Mouse (Mus musculus) inflammation-experienced regulatory T-cells, adult 6 months (primary cell): ENCODE measurements around the gene Spib. TPM values are rescaled to one million over a fixed set of nuclear protein-coding genes. Genes with fewer than 3 reads are reported as not detected.

Experiments
- ATAC-seq: one replicate; pipeline ENCODE4 v1.8.0; 2017
- polyA plus RNA-seq, 3 experiments: library from polyadenylated mRNA; unstranded; fragments of 100-300 nt; shearing (Covaris generic); gene quantifications; one replicate each; pipeline ENCODE4 v1.2.1; 2017

The Spib gene
- polyA plus RNA-seq, 3 experiments from 2014 or later = 0.17 to 2.1 (median 0.86) TPM

DNA sequence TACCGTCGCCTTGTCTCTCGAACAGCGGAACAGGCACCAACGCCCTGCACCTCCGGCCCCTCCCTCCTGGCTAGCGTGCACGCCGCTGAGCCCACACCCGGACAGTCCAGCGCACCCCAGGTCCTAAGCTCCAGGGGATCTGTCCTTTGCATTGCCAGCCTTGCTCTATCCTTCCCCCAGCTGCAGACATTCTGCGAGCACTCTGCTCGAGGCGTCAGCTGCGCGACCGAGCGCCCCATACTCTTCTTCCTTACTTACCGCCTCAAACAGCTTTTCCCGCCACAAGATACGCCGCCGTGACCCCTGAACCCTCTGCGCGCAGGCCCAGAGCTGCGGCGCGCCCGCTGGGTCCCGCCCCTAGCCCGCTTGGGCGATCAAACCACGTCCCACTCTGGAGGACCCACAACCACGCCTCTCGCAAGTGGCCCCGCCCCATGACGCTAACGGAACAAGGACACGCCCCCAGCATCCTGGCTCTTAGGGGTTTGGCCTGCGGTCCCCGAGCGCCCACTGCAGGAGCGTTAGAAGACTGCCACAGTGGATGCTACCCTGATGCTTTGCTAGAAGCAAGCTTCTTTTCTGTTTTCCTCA, 16.7 kb upstream of the Spib start, which contains the start of gene Pold1:
Pold1 (minus strand) TSS at position 353 of the 591 bp plus-strand sequence.
- peak; percentile 95 for ATAC-seq

DNA sequence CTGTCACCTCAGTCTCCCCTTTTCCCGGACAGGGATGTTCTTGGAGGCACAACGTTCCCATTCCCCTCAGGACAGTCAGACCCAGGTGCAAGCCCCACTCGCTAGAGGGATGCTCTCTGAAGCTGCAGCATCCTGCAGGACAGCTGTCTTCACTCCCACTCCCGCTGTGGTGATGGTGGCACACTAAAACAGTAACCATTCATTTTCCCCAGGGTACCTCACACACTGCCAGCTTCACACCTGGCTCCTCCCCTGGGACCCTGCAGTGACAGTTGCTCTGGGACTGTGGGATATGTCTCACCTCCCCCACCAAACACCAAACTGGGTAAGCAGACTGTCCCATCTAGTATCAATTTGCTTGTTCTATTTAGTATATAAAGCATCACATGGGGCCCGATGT, 15.9 kb upstream of the Spib start:
- ATAC-seq = no peak

DNA sequence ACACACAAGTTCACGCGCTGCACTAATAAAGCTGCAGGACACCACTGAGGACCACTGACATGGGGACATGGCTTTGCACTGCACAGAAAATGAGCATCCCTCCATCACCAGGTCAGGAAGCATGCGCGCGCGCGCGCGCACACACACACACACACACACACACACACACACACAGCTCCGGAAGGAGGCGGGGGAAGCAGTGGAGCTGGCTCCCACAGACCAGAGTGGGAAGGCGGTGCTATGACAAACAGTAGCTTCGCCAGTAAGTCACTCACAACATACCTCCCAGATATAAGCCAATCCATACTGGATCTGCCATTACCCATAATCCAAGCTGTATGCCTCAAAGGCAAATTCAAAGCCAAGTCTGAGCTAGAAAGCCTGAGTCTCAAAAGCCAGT, 15.2 kb upstream of the Spib start:
- ATAC-seq = no peak

DNA sequence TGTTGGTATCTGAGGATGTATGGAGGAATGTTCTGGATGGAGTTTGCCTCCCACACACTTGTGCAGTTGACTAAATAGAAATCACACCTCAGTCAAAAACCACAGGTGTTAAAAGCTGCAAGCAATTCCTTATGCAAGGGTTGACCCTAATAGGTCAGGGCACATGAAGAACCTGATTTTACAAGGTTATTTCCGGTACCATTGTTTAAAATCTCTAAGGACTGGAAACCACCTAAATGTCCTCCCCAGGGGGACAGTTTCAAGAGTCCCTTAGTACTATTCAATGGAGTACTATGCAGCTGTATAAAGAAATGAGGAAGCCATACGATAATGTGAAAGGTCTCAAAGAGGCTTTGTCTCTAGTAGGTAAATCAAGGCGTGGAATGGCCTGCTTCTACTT, 14.4 kb upstream of the Spib start:
- no peak for ATAC-seq

DNA sequence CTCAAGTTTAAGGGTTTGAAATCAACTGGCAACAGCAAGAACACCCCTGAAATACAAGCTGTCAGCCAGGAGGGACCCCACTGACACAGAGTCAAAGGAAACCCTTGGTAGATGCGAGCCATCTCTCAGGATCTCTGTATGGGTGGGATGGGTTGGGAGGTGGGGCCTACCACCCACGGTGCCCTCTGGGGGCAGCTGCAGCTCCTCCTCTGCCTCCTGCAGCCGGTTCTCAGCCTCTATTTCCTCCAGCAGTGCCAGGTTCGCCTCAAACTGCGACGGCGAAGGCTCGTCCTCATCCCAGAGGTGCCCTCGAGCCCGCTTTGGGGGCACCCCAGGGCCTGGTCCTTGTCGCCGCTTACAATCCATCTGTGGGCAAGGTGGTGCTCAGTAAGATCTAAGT, 11.2 kb upstream of the Spib start:
- no peak for ATAC-seq

DNA sequence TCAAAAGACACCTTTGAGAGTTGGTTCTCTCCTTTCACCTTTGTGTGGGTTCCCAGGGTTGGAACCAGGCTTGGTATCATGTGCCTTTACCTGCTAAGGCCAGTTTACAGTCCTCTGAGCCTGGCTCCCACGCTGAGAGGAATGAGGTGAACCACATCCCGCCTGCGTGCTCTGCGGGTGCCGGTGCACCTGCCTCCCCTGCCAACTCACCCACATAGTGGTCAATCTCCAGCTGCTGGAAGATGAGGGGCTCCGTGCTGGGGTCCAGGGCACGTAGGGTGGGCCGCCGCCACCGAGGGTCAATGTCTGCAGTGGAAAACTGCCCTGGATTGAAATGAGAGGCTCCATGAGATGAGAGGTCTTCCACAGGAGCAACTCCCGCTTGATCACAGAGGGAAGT, 10.7 kb upstream of the Spib start:
- ATAC-seq = no peak

DNA sequence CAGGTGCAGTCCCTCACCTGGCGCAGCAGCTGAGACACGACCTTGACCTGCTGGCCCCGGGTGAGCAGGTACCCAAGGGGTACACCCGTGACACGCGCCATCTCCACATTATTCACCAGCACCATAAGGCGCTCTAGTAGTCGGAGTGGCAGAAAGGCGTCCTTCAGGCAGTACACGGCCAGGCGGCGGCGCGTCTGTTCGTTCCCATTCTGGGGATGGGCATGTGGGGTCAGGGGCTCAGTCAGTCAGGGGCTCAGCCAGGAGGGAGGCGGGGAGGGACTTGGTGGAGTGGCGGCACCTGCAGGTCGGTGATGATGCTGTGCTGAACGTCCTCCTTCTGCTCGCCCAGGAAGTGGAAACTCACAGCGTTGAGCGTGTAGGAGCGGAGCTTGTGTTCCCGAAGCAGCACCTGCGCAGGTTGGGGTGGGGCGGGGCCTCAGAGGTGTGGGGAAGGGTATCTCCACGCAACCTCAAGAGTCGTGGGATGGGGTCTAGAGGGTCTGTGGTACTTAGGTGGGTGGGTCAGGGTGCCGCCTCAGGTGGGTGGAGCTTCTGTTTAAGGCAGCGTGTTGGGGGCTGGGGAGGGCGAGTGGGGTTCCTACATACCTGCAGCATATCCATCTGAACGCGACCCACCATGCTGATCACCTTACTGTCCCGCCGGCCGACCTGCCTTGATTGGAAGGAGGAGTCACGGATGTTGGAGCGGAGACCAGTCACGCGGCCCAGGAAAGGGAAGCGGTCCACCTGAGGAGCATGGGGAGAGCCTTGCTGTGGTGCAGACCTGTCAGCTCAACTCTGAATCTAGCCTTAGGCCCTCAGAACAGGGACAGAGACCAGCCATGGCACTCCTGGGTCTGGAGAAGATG, 7.1 kb upstream of the Spib start:
- no peak for ATAC-seq

DNA sequence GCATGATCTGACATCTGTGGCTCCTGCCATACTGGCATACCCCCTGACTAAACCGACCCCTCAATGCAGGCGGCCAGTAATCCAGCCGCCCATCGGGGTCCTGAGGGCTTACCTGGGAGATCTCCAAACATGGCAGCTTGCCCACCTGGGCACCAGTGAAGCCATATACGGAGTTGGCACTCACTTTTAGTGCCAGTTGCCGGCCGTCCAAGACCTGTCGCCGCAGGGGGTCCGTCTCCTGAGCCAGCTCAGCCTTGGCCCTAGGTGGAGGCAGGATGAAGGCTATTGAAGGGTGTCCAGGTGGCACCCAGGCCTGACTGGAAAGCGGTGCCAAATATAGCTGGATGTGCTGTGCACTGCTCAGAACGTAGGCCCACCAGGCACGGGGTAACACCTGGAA, 5.6 kb upstream of the Spib start:
- ATAC-seq = no peak

DNA sequence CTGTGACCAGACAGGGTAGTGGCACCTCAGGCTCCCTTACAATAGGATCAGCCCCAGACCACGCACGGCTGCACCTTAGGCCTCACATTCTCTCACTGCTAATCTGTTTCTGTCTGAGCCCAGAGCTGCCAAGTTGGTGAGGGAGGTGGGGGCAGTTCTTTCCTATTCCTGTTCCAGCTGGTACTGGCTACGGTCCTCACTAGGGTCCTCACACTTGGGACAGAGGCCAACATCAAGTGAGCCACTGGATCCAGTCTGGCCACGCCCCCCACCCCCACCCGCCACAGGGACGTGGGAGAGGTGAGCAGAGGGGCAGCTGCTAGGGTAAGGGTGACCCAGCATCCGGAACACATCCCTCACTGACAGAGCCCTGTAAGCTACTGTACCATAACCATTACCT, 5.1 kb upstream of the Spib start:
- ATAC-seq = no peak

DNA sequence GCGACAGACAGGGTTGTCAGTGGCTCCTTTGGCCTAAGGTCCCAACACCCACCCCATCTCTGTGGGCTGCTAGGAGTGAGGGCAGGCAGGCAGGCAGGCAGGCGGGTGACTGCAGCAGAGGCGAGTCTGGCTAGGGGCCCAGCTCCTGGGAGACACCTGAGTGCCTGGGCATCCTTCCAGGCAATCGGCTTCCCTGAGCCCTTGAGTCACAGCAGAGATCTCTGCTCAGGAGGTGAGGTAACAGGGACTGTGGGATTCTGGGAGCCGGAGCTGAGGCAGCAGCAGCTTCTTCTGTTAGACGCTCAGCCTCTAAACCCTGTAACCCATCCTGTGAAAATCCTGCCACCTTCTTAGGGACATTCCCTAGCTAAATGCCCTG, 4.7 kb upstream of the Spib start:
- ATAC-seq = no peak

DNA sequence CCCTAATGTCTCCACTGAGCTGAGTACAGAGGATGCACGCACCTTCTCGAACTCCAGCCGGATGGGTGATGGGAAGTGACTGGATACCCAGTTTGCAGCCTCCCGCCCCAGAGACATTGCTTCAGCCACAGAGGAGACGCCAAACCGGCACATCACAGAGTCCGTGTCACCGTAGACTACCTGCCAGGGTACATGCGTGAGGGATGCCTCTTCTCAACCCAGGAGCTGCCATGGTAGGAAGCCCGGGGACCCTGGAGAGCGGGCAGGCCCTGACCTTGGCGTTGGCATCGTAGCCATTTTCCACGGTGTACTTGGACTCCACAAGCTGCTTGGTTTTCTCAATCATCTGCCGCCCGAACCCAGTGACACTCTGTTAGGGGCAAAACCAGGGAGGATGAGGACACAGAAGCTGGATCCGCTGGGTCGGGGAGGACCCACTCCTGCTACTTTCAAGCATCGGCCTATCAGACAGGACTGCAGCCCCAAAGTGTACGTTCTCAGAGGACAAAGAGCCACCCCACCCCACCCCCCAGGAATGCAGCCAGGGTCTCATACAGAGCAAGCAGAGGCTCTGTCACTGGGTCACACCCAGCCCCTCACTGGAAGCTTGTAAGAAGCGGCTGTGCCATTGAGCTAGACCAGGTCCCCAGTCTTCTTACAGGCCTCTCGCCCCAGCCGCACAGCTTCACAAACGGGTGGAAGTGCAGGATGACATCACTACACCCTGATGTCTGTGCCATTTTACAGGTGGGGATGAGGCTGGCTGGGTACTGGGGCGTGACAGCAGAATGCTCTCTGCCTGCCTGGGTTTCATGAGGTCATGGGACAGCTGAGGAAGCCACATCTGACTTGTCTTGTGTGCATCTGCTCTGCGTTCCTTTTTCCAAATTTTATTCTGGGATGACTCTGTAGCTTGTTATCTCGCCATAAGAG, 4.1 kb upstream of the Spib start:
- ATAC-seq = no peak

DNA sequence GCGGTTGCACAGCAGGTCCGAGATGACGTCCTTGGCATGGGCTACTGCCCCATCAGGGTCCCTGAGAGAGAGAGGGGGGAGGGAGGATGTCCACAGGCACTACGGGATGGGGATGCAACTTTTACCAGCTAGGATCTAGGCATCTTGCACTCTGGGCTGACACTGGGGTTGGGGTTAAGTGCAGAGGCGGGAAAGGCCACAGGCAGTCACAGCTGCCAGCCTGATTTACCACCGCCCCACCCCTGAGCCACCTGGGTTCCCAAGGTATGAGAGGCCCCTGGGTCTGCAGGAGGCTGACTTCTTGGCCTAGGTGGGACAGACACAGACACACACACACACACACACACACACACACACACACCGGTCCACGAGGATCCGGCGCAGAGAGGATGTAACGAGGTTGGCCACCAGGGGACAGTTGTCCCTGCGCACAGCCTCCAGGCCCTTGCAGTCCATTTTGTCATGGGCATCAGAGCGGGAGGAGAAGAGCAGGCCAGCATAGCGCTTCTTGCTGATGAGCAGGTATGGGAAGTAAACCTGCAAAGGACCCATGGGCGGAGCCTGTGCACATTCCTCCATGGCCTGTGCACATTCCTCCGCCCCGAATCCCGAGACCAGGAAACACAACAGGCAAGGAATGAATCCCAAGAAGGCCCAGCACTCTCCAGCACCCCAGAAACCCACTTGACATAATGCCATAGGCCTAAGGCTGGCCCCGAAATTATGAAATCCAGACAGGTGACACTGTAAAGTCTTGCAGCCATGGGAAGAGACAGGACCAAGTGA, 3.0 kb upstream of the Spib start:
- ATAC-seq = no peak

DNA sequence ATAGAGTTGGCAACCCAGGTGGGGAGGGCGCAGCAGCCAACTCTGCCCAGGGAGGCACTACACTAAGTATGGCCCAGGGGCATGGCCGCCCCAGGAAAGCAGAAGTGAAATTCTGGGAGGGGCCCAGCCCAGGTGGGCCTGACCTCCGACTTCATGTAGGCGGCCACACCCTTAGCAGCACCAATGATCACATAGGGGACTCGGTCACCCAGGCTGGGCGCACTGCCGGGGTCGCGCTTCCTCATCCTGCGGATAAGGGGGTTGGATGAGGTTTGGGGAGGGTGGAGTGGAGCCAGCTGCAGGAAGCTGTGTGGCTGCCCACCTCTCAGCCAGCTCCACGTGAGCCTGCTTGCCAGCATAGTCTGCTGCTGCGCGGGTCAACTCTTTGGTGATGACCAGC, 2.4 kb upstream of the Spib start:
- no peak for ATAC-seq

DNA sequence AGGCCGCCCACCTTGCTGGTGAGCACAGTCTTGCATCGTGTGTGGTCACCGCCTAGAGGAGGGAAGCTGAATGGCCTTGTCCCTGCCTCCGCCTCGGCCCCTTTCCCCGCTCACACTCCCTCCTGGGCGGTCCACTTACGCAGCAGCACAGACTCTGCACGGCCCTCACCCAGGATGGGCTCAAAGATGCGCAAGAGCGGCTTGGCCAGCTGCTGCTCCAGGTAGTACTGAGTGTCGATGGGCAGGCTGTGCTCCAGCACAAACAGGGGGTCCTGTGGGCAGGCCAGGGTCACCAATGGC, 1.8 kb upstream of the Spib start:
- no peak for ATAC-seq

DNA sequence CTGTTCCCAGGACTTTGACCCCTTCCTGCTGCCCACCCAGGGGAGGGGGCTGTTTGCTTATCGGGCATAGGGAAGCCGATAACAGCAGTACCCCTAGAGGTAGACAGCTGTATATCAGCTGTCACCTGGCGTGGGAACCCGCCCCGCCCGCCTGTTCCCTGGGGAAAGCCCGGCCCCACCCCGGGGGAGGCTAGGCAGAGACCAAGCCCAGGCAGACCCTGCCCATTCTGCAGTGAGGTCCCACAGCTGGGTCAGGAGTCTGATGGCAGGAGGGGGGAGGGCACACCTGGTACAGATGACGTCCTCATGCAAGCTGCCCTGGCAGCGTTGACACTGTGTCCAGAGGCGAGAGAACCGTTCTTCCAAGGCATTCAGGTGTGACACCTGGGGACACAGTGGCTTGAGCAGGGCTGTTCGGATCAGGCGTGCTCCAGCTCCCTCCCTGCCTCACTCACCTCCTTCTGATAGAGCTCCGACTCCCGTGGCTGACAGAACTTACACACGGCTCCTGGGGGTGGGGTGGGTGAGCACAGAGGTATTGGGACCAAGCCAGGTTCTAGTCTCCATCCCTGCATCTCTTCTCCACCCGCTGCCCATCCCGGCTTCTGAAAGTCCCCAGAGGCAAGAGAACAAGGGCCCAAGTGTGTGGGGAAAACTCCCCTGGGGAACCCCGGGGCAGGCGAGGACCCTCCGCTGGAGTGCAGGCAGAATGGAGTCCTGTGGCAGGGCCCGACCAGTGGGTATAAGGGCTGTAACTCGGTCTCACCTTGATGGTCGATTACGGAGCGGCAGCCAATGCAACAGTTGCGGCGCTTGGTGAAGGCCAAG, 1.3 kb upstream of the Spib start:
- no peak for ATAC-seq

DNA sequence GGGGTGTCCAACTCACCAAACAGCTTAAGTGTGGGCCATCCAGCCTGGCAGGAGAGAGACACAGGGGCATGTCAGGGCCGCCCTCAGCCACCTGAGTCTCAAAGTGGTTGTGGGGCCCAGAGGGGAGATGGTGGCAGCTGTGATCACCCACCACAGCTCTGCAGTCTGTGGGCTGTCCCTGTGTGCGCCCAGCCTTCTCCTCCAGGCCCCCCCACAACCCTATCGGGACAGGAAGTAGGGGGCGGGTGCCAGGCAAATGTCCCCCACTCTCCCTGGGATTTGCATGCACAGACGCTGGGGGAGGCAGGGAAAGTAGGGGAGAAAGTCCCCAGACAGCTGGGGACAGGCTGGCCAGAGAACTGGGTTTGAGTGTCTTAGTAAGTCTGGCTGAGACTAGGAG, 664 bp downstream of the Spib start:
- no peak for ATAC-seq

DNA sequence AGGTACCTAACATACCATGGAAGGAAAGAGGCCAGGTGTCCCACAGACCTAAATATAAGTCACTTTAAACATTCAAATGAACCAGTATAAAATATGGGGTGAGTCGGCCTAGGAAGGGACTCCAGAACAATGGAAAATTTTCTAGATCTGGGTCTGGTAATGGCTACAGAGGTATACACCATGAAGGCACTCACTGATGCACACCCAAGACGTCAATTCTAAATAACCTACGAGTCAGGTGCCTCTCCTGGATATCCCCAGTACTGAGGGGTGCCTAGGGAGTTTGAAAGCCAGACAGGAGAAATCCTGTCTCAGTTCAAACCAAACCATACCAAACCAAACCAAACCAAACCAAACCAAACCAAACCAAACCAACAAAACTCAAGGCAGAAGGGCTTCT, 1.4 kb downstream of the Spib start:
- ATAC-seq = no peak

DNA sequence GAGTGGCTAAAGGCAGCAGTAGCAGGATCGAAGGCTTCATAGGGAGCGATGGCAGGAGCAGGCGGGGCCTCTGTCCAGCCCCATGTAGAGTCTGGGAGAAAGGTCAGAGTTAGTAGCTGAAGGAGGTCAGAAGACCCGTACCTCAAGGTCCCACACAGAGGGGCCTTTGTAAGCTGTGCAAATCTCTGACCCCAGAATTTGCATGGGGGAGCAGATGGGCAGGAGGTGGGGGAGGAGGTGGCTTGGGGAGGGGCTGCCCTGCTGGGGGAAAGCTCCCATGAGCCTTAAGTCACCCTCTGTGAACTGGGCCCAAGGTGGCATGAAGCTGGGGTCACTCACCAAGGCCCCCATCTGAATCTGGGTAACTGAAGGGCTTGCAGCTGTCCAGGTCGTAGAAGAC, 2.4 kb downstream of the Spib start:
- ATAC-seq = no peak

DNA sequence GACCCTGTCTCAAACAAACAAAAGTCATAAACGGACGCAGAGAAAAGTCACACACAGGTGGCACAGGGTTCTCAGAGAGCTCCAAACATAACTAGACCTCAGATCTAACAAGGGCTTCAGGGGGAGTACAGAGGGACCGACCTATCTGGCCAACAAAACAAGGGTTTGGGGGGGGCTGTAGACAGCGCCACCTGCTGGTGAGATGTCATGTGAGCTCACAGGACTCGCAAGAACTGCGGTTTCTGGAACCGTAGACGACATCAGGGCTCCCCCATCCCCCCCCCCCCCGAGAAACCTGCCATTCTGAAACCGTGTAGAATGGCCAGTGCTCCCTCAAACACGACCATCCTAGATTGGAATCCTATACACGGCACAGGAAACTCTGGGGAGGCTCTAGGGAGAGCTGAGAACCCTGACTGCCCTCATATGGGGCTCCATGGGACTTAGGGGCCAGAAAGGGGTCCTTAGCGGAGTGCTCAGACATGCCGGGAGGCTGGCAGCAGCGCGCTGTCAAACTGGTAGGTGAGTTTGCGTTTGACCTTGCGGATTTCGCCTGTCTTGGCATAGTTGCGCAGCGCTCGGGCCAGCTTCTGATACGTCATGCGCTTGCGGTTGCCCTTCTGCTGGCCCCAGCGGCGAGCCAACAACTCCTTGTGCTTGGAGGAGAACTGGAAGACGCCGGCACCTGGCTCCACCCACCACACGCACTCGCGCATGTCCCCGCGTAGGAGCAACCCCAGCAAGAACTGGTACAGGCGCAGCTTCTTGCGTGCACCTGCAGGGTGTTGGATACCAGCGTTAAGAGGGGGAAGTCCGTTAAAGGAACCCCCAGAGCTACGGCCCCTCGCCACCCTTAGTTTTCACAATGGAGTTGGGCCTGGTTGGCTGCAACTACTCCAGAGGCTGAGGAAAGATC, 4.1 kb downstream of the Spib start:
- ATAC-seq = peak; percentile 50

DNA sequence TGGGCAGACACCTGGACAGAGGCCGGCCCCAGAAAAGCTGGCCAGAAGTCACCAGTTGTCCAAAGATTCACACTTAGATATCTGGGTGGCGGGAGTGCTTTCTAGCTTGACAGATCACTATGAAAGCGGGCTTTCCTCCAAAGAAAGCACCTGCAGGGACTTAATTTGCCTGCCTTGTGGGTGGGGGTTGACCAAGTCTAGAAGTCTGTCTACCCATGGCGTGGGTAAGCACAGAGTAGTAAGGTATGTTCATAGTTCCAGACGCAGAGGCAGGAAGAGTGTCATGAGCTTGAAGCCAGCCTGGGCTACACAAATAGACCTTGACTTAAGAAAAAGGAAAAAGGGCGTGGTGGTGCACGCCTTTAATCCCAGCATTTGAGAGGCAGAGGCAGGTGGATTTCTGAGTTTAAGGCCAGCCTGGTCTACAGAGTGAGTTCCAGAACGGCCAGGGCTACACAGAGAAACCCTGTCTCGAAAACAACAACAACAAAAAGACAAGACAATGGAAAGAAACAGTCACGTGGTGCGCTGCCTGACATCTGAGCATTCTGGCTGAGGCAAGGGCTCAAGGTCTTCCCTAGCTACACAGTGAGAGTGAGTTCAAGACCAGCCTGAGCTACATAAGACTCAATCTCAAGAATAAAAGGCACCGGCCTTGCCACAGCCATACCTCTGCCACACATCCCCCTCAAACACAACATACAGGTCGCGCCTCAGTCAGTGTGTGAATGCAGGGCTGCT, 5.3 kb downstream of the Spib start:
- no peak for ATAC-seq
